Mouse (Mus musculus) left cerebral cortex, postnatal 36 days (tissue): Measurements from ENCODE around the gene Cd4. TPM values are rescaled to one million over a fixed set of nuclear protein-coding genes. Genes with fewer than 3 reads are reported as not detected.

Experiments
- DNase-seq, 2 experiments: peaks; one replicate each; pipeline ENCODE4 v3.0.0; 2021 to 2022; ENCODE audit warnings: low spot score in 2 of 2, mixed read lengths in 1 of 2
- intact Hi-C: fragments of 180-260 bp; cut with DNase I; formaldehyde crosslinking; loops from one replicate; pipeline ENCODE4 v1.15.1; 2025
- total RNA-seq, 2 experiments: library from RNA; stranded (reverse); gene quantifications; 2 replicates each; pipeline ENCODE4 v1.2.3; 2021

The Cd4 gene
- 1 to 10 TPM; 5.4 to 5.8 TPM for total RNA-seq

- no peak for DNase-seq
- intact Hi-C loops, result no loop called here
Measured at GRCm38 (mm10) chr6:124887986-124888385, at the start of gene Cd4. Gene Cd4 (minus strand): TSS chr6:124888221.

DNA sequence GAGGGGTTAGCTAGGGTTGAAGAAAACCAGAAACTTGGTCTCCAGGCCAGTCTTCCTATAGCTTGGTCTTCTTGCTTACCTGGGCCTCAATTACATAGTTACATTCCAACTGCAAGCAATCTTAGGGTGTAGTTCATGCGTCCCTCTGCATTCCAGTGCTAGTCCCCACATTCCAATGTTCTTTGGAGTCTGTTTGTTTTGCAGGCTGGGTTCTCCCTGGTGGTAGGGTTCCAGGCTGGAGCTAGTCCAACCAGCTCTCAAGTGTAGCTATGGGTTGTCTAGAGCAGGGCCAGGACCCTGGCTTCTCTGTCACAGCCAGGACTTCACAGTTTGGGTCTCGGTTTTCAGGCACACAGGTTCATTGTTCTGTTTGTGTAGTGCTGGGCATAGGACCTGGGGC lies 49.5 kb upstream of the Cd4 start:
- no peak for DNase-seq
- intact Hi-C loops, result no loop called here

- intact Hi-C loops, result no loop called here
- DNase-seq, result no peak
Measured at GRCm38 (mm10) chr6:124936681-124937080, 48.7 kb upstream of the Cd4 start.

GRCm38 (mm10) chr6:124934670-124935069 lies 46.6 kb upstream of the Cd4 start:
- intact Hi-C loops, result loop anchor here (5.0 kb wide), 1 partner anchor 148 kb away; no protein-coding TSS in a partner anchor
- no peak for DNase-seq

- no peak for DNase-seq
Measured at GRCm38 (mm10) chr6:124933127-124933526, 45.1 kb upstream of the Cd4 start.

GRCm38 (mm10) chr6:124932314-124932695 lies 44.3 kb upstream of the Cd4 start:
- intact Hi-C loops, result loop anchor here (5.0 kb wide), 1 partner anchor 150 kb away; no protein-coding TSS in a partner anchor
- no peak for DNase-seq

More at GRCm38 (mm10) chr6:124933127-124933526, 45.1 kb upstream of the Cd4 start:
- intact Hi-C loops, result loop anchor here (5.0 kb wide), 1 partner anchor 149 kb away; no protein-coding TSS in a partner anchor

- DNase-seq, result no peak
- intact Hi-C loops, result loop anchor here (1.0 to 5.0 kb wide), 4 partner anchors 14 to 151 kb away; partner anchors contain the start of gene P3h3
Measured at GRCm38 (mm10) chr6:124931525-124932313, 43.7 kb upstream of the Cd4 start.

- intact Hi-C loops, result loop anchor here (1.0 to 5.0 kb wide), 4 partner anchors 14 to 151 kb away; partner anchors contain the start of gene P3h3
- peak; percentile 98 to 99 for DNase-seq
Measured at GRCm38 (mm10) chr6:124930754-124931524, 42.9 kb upstream of the Cd4 start, which contains the start of gene Mlf2. Gene Mlf2 (plus strand): TSS chr6:124931386.

DNA sequence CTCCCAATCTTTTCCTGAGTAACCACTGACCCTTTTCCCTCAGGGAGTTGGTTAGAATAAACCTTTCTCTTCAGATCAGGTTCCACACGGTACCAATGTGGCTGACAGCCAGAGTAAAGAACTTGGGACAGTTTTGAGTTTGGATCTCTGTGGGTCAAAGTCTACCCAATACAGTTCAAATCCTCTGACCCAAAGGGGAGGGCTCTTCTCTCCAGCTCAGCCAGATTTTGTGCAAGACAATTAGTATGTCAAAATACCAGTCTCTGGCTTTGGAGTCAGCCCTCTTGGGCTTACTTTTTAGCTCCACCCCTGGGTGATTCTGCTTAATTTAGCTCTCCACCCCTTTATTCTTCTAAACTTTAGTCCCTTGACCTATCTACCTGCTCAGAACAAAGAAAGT lies 42.2 kb upstream of the Cd4 start:
- intact Hi-C loops, result loop anchor here (2.0 to 5.0 kb wide), 2 partner anchors 73 to 152 kb away; partner anchors contain the start of gene P3h3
- no peak for DNase-seq

GRCm38 (mm10) chr6:124925941-124926340 lies 37.9 kb upstream of the Cd4 start:
- intact Hi-C loops, result no loop called here

DNA sequence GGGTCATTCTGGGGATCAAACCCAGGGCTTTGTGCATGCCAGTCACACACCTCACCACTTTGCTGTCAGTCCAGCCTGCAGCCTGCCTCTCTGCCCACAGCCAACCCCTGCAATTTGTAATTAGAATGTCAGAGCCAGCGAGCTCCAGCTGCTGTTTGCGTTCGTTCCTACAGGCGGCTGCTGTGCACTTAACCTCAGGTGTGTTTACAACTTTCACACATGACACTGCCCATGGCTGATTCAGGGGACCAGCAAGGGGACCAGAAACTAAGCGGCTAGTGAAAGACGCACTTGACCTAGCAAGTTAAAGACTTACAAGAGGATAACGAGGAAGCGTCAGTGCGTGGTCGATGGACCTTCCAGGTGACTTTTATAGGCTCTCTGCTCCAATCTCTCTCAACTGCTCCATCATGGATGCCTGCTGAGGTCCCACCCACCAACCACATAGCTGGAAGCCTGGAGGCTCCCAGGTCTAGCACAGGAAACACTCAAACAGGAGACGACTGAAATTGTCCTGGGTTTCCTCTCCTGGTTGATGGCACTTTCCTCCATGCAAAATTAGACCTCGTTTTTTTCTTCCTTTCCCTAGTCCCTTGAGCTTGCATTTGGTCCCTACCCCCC lies 37.3 kb upstream of the Cd4 start:
- intact Hi-C loops, result no loop called here
- no peak for DNase-seq

More at GRCm38 (mm10) chr6:124925941-124926340, 37.9 kb upstream of the Cd4 start:
- no peak for DNase-seq

DNA sequence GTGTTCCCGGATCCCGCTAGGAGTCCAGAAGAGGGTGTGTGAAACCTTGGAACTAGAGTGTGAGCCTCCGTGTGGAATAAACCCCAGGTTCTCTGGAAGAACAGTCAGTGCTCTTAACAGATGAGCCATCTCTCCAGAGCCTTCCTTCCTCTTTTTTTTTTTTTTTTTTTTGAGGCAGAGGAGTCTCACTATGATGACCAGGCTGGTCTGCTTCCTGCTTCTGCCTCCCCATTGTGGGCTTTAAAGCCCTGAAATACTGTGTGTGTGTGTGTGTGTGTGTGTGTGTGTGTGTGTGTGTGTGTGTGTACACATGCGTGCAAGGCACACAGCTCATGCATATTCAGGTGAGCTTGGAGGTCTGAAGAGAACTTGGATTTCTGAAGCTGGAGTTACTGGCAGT lies 33.5 kb upstream of the Cd4 start:
- intact Hi-C loops, result no loop called here

DNA sequence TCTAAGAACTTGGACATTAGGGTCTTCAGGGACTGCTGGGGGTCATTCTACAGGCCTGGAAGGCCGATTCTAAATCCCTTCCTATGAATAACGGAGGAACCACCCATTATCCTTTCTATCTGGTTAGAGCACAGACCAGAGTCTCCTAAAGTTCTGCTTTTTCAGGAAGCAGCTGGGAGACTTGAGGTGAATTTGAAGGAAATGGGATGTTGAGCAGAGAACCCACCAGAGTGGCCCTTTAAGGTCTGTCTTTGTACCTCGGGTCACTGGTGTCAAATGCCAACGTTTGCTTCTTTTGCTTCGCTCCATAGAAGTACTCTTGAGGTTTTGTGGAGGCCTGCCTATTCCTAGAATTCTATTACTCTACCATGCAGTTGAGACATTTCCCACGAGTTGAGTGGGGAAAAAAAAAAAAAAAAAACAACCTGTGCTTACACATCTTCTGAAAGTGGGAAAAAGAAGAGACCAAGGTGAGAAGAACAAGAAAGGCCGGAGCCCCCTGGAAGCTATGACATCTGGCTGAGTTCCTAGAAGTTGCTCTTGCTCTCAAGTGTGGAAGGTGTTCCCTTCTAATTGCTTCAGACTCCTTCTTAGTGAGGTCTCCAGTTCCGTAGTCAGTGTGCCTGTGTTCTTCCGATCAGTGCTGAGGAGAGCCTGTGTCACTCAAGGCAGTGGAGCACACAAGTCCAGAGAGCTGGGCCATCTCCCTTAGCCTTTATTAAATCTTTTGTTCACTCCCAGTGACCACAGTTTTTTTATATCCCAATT lies 32.5 kb upstream of the Cd4 start:
- intact Hi-C loops, result no loop called here
- DNase-seq, result no peak

More for the DNA sequence above, 33.5 kb upstream of the Cd4 start:
- DNase-seq, result no peak

- intact Hi-C loops, result loop anchor here (5.0 kb wide), 2 partner anchors 87 to 167 kb away; partner anchors contain the start of gene Zfp384
- peak; percentile 89 to 92 for DNase-seq
Measured at GRCm38 (mm10) chr6:124919695-124920317, 31.8 kb upstream of the Cd4 start, which contains the start of gene Ptms. Gene Ptms (minus strand): TSS chr6:124920103.

DNA sequence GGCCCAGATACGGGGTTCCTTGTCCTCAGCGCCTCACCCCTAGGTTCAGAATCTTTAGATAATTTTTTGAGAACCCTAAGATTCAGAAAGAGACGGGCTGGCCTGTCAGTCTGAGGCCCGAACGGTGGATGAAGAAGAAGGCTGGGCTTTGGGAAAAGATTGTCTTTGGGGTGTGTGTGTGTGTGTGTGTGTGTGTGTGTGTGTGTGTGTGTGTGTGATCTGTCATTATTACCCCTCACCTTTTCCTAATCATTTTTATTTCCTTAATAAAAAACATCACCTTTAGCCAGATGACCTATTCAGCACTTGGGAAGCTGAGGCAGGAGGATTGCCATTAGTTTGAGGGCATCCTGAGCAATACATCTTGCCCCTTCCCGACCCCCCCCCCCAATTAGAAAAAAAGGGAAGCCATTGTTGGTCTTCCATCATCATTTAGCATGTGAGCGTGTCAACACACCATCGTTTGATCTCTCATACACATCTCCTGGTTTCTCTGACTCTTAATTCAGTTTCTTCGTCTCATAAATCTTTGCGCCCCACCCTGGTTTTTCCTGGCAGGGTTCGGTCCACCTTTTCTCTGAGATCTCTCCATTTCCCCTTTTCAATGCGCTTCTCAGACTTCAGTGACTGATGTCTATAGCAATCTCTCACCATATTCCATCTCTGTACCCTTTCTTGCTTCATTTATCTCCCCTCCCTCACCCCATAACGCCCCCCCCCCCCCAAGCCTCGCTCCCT lies 31.0 kb upstream of the Cd4 start:
- intact Hi-C loops, result loop anchor here (1.0 to 5.0 kb wide), 3 partner anchors 62 to 168 kb away; partner anchors contain the start of genes P3h3 and Zfp384

GRCm38 (mm10) chr6:124918331-124918690 lies 30.3 kb upstream of the Cd4 start:
- no peak for DNase-seq
- intact Hi-C loops, result loop anchor here (1.0 to 5.0 kb wide), 3 partner anchors 61 to 169 kb away; partner anchors contain the start of genes P3h3 and Zfp384

More for the DNA sequence above, 31.0 kb upstream of the Cd4 start:
- no peak for DNase-seq

DNA sequence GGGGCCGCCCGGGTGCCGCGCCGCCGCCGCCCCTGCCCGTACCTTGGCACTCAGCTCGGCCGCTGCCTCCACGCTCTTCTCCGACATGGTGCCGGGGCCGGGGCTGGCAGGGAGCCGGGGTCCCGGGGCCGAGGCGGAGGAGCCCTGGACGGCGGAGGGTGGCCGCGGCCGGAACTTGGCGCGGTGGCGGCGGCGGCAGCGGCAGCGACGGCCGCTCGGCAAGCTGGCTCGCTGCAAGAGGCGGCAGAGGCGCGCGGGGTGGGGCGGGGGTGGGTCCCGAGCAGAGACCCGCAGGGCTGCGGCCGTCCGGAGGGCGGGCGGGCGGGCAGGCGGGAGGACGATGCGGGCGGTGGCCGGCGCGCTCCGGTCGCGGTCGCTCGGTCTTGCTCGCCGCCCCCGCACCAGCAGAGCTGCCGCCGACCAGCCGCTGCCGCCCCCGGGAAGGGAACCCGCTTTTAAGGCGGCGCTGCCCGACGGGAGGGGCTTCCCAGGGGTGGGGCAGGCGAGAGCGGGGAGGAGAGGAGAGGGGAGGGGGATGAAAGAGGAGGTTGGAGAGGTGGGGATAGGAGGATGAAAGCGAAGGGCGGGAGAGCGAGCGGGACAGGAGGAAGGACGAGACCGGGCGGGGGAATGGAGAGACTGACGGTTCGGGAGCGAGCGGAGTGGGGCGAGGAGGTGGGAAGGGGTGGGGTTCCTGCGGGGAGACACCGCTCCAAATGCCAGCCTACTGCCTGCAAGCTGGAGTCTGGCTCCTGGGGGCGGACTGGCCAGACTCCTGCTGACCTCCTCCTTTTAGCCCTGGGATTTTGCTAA lies 29.7 kb upstream of the Cd4 start:
- peak; percentile 92 to 94 for DNase-seq
- intact Hi-C loops, result loop anchor here (1.0 to 5.0 kb wide), 5 partner anchors 13 to 170 kb away; partner anchors contain the start of genes Mlf2, P3h3 and Zfp384
